Mouse (Mus musculus): ENCODE results near the gene Ino80b.

GRCm38 (mm10) chr6:83117616-83118015 is 7.6 kb downstream of the Ino80b start:
- TF ChIP-seq CTCF (IDR thresholded peaks at IDR 0.05; ENCODE audit: borderline replicate concordance, extremely low read depth, insufficient read depth, insufficient read length) = no peak
- TF ChIP-seq POLR2A (IDR thresholded peaks at IDR 0.05; ENCODE audit: borderline replicate concordance, extremely low read depth, insufficient read depth, insufficient read length, poor library complexity, severe bottlenecking) = no peak

Measured in brain, embryonic 14.5 days (tissue).